Mouse (Mus musculus) megakaryocyte, embryonic 14.5 days (primary cell): ENCODE results near the gene Gtf2ird1. TPM values are rescaled to one million over a fixed set of nuclear protein-coding genes. Genes with fewer than 3 reads are reported as not detected.

ENCODE experiments used
- H3K27me3 ChIP-seq: replicated peaks from 2 replicates; pipeline ENCODE3; 2012; ENCODE audit warnings: inconsistent platforms
- H3K36me3 ChIP-seq: replicated peaks from 2 replicates; pipeline ENCODE3; 2012; ENCODE audit warnings: low read length, inconsistent platforms, mixed read lengths
- H3K4me1 ChIP-seq: 2 replicates; pipeline ENCODE4 v1.6.1; 2012; ENCODE audit warnings: inconsistent platforms
- H3K4me3 ChIP-seq: replicated peaks from 2 replicates; pipeline ENCODE3; 2012; ENCODE audit warnings: moderate library complexity, mild to moderate bottlenecking, inconsistent platforms
- H3K9me3 ChIP-seq: 2 replicates; pipeline ENCODE4 v1.6.1; 2012; ENCODE audit warnings: inconsistent platforms
- FLI1 ChIP-seq: IDR thresholded peaks from 2 replicates; pipeline ENCODE4 v1.6.1; 2012; ENCODE audit warnings: low read length, inconsistent platforms, mixed read lengths
- GATA1 ChIP-seq: IDR thresholded peaks from 3 replicates; pipeline ENCODE4 v1.6.1; 2012; ENCODE audit warnings: mixed read lengths, low read length, inconsistent platforms, borderline replicate concordance
- polyA plus RNA-seq: library from polyadenylated mRNA; stranded (reverse); fragments of >175 nt; gene quantifications from 2 replicates; pipeline ENCODE4 v1.2.3, GENCODE M21; 2012; ENCODE audit warnings: low replicate concordance; ENCODE audit not compliant: insufficient read depth

Gtf2ird1 gene
- polyA plus RNA-seq, 1 experiment: 32.1 TPM

DNA sequence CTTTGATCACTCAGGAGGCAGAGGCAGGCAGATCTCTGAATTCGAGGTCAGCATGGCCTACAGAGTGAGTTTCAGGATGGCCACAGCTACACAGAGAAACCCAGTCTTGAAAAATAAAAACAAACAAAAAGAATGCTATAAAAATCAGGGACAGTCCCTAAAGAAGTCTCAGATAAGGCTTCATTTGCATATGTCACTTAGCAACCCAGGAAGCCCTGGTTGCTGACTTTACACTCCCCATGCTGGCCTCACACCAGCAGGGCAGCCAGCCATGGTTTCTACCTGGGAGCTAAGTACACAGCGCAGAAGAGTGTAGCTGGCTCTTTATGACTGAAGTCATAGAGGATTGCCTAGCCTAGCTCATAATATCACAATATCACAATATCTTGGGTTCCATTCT lies 126.4 kb downstream of the Gtf2ird1 start:
- no peaks in the 10 kb centered on the region for H3K9me3 ChIP-seq
- H3K4me3 ChIP-seq: no peak overlapping the region
- H3K4me1 ChIP-seq: peaks cover 50% of the 10 kb centered on the region
- TF ChIP-seq FLI1 (no peak), GATA1 (no peak)
- H3K27me3 ChIP-seq: no peaks in the 10 kb centered on the region
- H3K36me3 ChIP-seq: no peaks in the 10 kb centered on the region

DNA sequence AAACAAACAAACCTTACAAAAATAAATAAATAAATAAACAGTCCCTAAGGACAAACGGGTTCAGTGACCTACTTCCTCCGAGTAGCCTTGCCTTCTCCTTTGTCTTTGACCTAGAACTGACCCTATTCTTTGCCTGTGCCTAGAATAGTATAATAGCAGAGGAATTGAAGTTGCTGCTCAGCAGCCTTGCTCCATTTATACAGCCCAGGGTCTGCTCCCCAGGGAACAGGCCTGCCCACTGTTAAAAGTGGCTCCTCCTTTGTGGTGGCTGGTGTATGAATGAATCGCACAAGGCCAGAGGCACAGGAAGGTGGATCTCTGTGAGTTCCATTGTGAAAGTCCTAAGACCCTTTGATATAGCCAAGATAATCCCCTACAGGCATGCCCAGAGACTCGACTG lies 127.2 kb downstream of the Gtf2ird1 start:
- TF ChIP-seq FLI1 (no peak), GATA1 (no peak)
- Histone ChIP-seq H3K4me3 (no peak overlapping the region), H3K36me3 (no peaks in the 10 kb centered on the region), H3K4me1 (peaks cover 53% of the 10 kb centered on the region), H3K27me3 (no peaks in the 10 kb centered on the region), H3K9me3 (no peaks in the 10 kb centered on the region)

DNA sequence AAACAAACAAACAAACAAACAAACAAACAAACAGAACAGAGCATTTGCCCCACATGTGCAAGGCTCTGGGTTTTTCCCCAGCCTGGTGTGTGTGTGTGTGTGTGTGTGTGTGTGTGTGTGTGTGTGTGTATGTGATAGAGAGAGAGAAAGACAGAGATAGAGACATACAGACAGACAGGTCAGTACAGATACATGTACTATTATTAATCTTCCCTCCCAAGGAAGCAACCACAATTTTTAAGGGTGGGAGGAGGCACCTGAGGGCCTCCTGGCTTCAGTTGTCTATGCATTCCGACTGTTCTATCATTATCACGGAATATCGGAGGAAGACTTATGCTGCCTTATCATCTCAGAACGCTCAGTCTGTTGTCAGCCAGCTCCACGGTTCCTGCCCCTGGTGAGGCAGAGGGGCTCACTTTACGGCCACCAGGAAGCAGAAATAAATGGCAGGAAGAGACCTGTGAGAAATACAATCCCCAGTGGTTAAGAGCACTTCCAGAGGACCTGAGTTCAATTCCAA lies 128.0 kb downstream of the Gtf2ird1 start:
- TF ChIP-seq FLI1 (no peak), GATA1 (no peak)
- Histone ChIP-seq H3K27me3 (no peaks in the 10 kb centered on the region), H3K36me3 (no peaks in the 10 kb centered on the region), H3K4me1 (peaks cover 59% of the 10 kb centered on the region), H3K4me3 (no peak overlapping the region), H3K9me3 (no peaks in the 10 kb centered on the region)

DNA sequence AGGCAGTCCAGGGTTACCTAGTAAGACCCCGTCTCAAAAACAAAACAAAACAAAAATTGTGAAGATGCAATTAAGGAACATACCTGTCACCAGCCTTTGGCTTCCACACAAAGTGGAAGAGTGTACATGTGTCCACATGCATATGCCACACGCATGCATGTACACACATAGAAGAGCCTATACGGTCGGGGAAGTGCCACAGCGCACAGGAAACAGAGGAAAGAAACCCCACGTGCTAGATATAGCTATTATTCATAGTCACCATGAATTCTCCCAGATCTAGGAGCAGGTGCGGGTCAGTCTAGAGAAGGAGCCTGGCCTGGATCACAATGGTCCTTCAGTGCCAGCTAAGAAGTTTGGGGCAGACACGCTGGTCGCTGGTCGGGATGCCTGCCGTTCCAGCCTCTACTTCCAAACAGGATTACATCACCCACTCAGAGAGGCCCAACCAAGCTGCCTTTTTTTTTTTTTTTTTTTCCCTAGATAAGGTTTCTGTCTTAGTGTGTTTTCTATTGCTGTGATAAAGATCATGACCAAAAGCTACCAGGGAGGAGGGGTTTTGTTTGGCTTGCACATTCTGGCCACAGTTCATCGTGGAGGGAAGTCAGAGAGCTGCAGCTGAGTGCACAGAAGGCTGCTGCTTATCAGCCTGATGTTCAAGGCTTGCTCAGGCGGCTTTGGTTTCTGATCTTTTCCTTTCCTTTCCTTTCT lies 130.5 kb downstream of the Gtf2ird1 start:
- Histone ChIP-seq H3K36me3 (no peaks in the 10 kb centered on the region), H3K4me1 (peaks cover 51% of the 10 kb centered on the region), H3K4me3 (peak overlapping the region; percentile 64), H3K9me3 (no peaks in the 10 kb centered on the region), H3K27me3 (no peaks in the 10 kb centered on the region)
- TF ChIP-seq GATA1: no peak

DNA sequence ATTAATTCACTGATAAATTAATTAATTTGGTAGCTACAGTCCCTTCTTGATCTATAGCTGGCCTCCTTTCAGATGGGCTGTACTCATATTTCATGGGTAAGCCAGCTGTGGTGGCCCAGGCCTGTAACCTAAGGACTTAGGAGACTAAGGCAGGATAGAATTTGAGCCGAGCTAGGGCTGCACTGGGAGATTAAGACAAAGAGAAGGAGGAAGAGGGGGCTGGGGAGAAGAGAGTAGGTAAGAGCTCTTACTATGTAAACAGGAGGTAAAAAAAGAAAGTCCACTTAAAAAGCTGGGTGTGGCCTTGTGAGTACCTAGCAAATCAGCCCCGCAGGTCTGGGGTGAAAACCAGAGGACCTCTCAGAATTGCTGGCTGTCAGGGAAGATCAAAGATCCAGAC lies 132.6 kb downstream of the Gtf2ird1 start:
- TF ChIP-seq FLI1 (no peak), GATA1 (no peak)
- H3K4me3 ChIP-seq: no peak overlapping the region
- no peaks in the 10 kb centered on the region for H3K36me3 ChIP-seq
- no peaks in the 10 kb centered on the region for H3K27me3 ChIP-seq
- H3K9me3 ChIP-seq: no peaks in the 10 kb centered on the region
- peaks cover 33% of the 10 kb centered on the region for H3K4me1 ChIP-seq

DNA sequence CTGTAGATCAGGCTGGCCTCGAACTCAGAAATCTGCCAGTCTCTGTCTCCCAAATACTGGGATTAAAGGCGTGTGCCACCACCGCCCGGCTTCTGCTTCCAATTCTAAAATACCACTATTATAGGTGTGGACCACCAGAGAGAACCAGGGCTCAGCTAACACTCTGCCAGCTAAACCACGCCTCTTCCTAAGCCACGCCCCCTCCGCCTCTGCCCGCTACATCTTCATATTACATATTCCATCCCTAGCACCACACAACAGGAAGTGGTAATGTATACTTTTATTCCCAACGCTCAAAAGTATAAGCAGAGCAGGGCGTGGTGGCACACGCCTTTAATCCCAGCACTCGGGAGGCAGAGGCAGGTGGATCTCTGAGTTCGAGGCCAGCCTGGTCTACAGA lies 133.2 kb downstream of the Gtf2ird1 start:
- H3K27me3 ChIP-seq: no peaks in the 10 kb centered on the region
- H3K4me3 ChIP-seq: no peak overlapping the region
- H3K36me3 ChIP-seq: no peaks in the 10 kb centered on the region
- no peak for TF ChIP-seq GATA1
- no peak for TF ChIP-seq FLI1
- peaks cover 31% of the 10 kb centered on the region for H3K4me1 ChIP-seq
- no peaks in the 10 kb centered on the region for H3K9me3 ChIP-seq

DNA sequence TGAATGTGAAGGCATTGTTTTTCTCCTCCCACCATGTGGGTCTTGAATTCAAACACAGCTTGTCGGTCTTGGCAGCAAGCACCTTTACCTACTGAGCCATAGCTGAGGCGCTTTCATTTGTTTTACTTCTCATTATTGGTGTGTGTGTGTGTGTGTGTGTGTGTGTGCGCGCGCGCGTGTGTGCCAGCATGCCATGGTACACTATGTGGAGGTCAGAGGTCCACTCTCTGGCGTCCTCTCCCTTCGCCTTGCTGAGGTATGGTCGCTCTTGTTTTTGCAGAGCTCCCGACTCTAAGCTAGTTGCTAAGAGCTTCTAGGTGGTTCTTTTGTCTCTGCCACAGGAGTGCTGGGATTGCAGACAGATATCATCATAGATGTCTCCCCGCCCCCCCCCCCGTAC lies 134.2 kb downstream of the Gtf2ird1 start:
- TF ChIP-seq GATA1: no peak
- no peak for TF ChIP-seq FLI1
- Histone ChIP-seq H3K4me1 (peaks cover 37% of the 10 kb centered on the region), H3K4me3 (no peak overlapping the region)

DNA sequence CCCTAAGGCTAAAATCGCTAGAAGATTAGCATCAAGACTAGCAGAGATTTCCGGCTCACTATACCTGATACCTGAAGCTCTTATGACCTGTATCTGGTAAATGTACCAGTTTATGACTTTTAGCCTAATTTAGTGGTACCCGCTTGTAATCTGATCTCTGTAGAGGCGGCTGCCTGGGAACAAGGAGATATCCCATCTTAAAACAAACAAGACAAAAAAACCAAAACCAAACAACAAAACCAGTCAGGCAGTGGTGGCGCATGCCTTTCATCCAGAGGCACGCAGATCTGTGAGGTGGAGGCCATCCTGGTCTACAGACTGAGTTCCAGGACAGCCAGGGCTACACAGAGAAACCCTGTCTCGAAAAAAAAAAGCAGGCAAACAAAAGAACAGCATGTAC lies 134.8 kb downstream of the Gtf2ird1 start:
- H3K9me3 ChIP-seq: no peaks in the 10 kb centered on the region
- TF ChIP-seq FLI1 (no peak), GATA1 (no peak)

More for the DNA sequence above, 134.2 kb downstream of the Gtf2ird1 start:
- H3K9me3 ChIP-seq: no peaks in the 10 kb centered on the region
- H3K27me3 ChIP-seq: no peaks in the 10 kb centered on the region
- H3K36me3 ChIP-seq: no peaks in the 10 kb centered on the region

DNA sequence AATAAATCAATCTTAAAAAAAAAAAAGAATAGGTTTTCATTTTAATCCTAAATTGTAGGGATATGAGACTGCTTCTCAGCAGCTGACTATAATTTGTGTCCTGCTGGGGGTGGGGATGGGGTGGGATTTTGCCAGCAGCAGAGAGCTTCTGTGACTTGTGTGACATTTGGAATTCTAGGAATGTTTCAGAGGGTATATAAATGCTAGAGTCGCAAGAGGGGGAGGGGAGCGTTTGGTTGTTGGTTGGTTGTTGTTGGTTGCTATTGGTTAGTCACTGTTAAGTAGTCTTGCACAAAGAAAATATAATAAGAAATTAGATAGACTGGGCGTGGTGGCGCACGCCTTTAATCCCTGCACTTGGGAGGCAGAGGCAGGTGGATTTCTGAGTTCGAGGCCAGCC lies 137.6 kb downstream of the Gtf2ird1 start:
- Histone ChIP-seq H3K4me1 (peaks cover 29% of the 10 kb centered on the region), H3K36me3 (no peaks in the 10 kb centered on the region), H3K4me3 (no peak overlapping the region), H3K9me3 (no peaks in the 10 kb centered on the region), H3K27me3 (no peaks in the 10 kb centered on the region)
- TF ChIP-seq GATA1 (no peak), FLI1 (no peak)

More for the DNA sequence above, 134.8 kb downstream of the Gtf2ird1 start:
- Histone ChIP-seq H3K4me1 (peaks cover 35% of the 10 kb centered on the region), H3K36me3 (no peaks in the 10 kb centered on the region), H3K27me3 (no peaks in the 10 kb centered on the region), H3K4me3 (no peak overlapping the region)

DNA sequence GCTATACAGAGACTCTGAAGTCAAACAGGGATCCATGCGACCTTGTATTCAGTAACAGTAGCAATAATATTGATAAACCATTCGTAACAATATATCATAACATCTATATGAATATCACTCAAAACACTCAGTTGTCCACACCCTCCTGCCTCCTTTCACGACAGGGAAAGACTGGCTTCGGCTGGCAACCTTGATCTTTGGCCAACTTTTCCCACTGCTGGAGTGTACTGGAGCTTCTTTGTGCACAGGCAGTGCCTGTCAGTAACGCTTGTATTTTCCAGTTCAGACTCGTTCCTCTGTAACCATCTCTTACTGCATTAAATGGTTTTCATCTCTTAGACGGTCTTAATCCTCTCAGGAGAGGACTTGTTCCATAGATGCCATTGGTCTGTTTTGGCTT lies 139.8 kb downstream of the Gtf2ird1 start:
- Histone ChIP-seq H3K36me3 (peaks cover 3% of the 10 kb centered on the region), H3K27me3 (no peaks in the 10 kb centered on the region), H3K9me3 (no peaks in the 10 kb centered on the region), H3K4me3 (no peak overlapping the region), H3K4me1 (peaks cover 34% of the 10 kb centered on the region)
- TF ChIP-seq GATA1: no peak
